Mouse (Mus musculus): ENCODE data around the gene Isyna1. TPM values are rescaled to one million over a fixed set of nuclear protein-coding genes. Genes with fewer than 3 reads are reported as not detected.

The Isyna1 gene
- total RNA-seq, 2 experiments from 2014 or later = 47.3 to 47.7 TPM

- DNase-seq (ENCODE audit: low spot score in 2 of 2) = no peak
These were observed 8.1 kb downstream of the Isyna1 start for GRCm38 (mm10) chr8:70602139-70602811.

DNA sequence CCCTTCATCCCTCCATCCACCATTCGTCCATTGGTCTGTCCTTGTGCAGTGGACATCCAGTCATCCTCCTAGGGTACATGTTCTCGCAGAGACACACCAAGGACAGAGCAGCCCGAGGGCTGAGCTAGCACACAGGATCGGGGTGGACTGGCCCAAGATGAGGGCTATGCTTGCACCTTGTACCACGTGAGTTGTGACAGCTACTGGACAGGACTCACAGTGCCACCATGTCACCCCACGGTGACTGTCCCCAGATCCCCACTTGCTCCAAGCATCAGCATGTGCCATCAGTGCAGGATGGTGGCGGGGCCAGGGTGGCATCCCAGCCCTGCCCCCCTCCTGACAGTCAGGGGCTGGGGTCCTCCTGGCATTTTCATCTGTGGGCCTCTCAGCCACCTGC, 10.4 kb downstream of the Isyna1 start:
- no peak for DNase-seq (ENCODE audit: low spot score in 2 of 2)

DNA sequence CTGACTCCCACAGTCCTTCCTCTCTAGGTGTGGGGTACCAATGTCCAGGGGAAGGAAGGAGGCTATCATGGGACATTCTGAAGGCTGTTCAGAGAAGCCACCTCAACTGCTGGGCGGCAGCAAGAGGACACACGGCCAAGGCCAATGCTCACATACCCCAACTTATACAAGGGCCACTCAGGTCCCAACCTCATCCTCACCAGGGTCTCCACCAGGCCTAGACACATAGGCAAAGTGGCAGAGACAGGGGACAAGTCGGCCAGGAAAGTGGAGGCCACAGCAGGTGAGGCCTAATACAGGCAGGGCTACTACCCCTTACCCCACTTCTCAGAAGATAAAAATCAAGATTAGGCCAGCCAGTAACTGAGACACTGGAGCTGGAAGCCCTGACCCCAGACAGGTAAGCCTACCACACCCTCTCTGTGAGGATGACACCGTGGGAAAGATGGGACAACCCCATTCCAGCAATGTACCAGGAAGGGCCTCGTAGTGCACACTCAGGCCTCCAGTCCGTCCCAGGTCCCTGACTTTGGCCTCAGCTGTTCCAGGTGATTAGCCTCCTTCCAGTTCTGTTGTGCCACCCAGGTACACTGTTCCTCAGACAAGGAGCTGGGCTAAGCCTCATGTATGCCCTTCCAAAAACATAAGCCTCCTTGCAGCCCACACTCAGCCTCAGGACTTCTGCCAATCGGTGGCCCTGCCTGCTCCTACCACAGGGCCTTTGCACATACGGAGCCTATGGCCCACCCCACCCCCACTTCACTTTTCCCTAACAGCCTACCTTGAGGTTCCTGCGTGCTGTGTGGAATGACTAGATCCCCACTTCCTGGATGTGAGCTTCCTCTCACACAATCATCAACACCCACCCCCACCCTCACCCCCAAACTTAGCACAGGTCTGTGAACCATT, 12.0 kb downstream of the Isyna1 start:
- DNase-seq (ENCODE audit: low spot score in 2 of 2) = no peak

GRCm38 (mm10) chr8:70606780-70607602, 12.8 kb downstream of the Isyna1 start:
- no peak for DNase-seq (ENCODE audit: low spot score in 2 of 2)

DNA sequence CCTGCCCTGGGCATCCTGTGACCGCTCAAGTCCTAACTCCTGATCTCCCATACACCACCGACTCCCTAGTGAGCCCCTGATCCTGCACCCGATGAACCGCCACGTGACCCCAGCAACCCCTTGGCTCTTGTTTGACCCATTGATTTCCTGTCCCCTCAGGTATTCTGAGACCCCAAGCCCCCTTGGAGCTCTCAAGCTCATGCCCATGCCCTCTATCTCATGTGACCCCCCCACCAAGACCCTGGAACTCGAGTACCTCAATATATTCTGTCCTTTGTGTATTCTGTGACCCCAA, 13.4 kb downstream of the Isyna1 start:
- DNase-seq (ENCODE audit: low spot score in 2 of 2) = no peak

DNA sequence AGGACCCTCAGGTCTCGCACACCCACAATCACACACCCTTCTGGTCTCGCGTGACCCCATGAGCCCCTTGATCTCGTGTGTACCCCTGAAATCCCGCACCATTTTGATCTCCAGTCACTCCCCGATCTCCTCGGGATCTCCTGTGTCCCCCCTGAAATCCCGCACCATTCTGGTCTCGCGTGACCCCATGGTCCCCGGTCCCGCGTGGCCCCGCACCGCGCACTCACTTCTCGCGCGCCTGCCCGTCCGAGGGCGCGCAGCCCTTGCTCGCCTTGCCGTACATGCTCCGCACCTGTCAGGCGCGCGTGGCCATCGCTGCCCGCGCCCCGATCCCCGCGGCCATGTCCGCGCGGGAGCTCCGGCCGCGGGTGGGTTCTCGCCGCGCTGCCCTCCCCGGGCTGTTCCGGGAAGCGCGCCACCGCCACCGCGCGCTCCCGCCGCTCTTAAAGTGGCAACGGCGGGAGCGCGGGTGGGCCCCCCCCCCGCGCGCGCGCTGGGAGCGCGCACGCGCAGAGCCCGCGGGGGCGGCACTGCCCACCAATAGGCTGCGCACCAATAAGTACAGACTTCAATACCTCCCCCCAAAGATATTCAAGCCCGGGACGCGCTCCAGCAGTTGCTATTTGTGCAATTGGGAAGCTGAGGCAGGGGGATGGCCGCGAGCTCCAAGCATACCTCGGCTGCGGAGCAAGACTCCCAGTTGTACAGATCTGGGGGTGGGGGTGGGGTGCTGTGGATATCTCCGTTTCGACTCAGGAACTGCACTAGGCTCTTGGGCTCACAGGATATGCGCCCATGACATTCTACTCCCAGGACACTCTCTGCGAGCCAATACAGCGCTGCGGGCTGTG, 13.9 kb downstream of the Isyna1 start:
- peak; percentile 59 to 72 for DNase-seq (ENCODE audit: low spot score in 2 of 2)

GRCm38 (mm10) chr8:70608749-70609367, 14.7 kb downstream of the Isyna1 start, which contains the start of gene Ssbp4:
TSS of gene Ssbp4 (minus strand) at chr8:70608872.
- no peak for DNase-seq (ENCODE audit: low spot score in 2 of 2)

DNA sequence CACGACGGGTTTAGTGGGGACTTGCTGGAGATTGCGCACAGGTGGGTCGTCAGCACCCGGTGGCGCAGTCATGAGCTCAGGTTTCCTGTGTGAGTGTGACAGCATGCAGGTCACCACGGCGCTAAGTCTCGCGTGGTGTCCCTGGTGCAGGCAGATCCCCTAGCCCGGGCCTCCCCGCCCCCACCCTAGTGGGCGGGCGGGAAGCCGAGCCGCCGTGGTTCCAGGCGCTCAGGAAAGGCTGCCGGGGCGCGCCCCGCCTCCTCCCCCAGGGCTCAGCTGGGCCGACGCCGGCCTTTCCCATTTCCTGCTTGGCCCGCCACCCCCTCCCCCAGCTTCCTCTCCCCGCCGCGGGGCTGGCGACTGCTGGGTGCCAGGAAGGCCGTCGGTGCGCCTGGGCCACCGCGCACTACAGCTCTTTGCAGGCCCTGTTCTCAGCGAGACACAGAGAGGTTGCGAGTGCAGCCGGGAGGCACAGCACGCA, 15.2 kb downstream of the Isyna1 start:
- peak; percentile 60 to 62 for DNase-seq (ENCODE audit: low spot score in 2 of 2)

- peak; percentile 78 to 87 for DNase-seq (ENCODE audit: low spot score in 2 of 2)
These were observed 15.9 kb downstream of the Isyna1 start for GRCm38 (mm10) chr8:70609849-70610795.

DNA sequence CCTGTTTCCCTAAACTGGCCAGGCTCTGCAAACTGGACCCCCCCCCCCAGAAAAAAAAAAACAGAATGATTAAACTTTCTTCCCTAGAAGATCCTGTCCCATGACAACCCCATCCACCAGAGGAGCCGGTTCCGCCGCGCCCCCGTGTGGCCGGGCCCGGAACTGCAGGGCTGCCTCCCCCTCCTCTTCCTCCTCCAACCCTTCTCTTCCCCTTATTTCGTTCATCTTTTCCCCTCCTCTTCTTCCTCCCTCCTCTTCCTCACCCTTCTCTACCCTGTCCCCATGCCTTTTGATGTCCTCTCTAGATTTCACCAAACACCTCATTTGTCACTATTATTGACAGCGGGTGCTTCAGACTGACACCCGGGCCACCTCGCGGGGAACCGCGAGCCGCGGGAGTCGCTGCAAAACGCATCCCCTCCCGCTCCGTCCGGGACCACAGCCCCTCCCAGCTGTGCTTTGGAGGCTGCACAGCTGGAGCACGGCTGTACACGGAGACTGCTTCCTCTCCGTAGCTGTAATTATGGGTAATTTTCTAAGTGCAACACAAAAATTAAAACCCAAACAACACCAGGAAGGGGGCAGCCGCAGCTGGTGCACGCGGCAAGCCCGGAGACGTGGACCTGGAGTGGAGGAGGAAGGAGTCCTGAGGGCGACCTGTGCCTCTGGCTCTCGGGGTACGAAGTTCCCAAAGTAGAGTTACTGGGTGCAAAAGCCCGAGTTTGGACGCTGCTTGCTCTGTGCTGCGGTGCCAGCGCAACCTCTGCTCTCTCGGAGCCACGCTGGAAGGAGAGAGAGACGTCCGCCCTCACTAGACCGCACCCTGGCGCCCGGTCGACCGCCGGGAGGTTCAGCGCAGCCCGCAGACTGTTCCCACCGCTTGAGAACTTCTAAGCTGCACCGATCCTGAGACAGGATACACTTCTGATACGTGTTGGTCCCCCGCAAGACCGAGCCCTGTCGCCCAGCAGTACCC, 16.9 kb downstream of the Isyna1 start:
- DNase-seq (ENCODE audit: low spot score in 2 of 2) = peak in 1 of 2 experiments; percentile 82

DNA sequence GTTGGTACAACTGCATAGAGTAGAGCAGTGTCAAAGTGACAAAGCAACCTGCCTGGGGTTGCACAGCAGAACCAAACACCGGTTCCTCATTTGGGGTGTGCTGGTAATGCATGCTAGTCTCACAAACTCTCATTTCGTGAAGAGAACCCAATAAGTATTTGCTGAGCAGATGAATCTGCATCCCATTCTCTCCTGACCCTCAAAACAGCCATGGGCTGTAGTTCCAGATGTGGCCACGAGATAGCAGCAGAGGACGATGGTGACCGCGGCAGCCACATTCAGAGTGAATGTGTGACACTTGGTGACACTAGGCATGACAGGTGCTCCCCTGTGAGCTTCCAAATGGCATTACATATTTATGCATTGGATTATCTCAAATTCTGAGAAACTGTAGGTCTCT, 17.7 kb downstream of the Isyna1 start:
- DNase-seq (ENCODE audit: low spot score in 2 of 2) = peak; percentile 68 to 90

DNA sequence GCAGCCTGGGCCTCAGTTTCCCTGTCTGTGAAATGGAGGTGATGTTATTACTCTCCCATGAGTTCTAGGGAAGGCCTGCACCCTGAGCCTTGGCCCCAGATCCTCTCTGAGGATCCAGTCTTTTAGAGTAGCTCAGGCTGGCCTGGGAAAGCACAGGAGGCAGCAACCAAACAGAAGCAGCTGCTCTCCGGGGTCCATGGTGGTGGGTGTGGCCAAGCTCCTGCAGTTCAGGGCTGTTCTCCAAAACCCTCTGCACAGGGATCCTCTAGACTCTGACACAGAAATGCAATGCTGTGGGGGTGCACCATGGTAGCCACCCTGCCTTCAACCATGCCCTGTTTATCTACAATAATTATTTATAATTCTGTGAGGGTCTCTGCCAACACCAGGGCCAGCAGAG, 19.6 kb downstream of the Isyna1 start:
- DNase-seq (ENCODE audit: low spot score in 2 of 2) = no peak

GRCm38 (mm10) chr8:70614469-70614868, 20.3 kb downstream of the Isyna1 start:
- no peak for DNase-seq (ENCODE audit: low spot score in 2 of 2)

DNA sequence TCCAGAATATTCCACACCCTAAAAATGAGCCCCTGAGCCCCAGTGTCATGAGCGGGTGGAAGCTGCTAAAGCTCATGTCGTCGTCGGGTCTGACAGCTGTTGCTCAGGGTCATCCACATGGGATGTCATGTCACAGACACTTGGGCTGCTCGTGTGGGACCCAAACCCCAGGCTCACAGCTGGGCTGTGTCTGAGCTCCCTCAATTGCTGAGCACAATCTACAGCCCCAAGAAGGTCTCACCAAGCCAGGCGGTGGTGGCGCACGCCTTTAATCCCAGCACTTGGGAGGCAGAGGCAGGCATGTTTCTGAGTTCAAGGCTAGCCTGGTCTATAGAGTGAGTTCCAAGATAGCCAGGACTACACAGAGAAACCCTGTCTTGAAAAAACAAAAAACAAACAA, 21.1 kb downstream of the Isyna1 start:
- no peak for DNase-seq (ENCODE audit: low spot score in 2 of 2)

DNA sequence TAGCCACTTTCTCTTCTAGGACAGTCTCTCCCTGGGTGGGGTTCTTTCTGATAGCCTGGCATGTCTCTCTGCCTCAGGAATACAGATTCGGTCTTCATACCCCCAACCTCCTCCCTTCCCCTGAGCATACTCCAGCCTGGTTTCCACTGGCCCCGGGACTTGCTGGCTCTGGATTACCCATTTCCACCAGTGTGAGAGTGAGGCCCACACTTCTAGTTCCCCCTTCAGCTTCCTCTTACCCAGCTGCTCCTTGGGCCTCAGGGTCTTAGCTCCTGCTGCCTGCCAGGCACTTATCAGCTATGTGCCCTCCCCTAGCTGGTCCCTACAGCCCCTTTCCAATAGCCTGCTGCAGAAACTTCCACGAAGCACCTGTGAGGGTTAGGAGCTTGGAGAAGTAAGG, 21.7 kb downstream of the Isyna1 start, which contains the start of gene Lrrc25:
Lrrc25 (plus strand) TSS at position 262 of the 400 bp plus-strand sequence.
- DNase-seq (ENCODE audit: low spot score in 2 of 2) = no peak

GRCm38 (mm10) chr8:70616645-70617044, 22.5 kb downstream of the Isyna1 start:
- DNase-seq (ENCODE audit: low spot score in 2 of 2) = no peak

- DNase-seq (ENCODE audit: low spot score in 2 of 2) = no peak
These were observed 23.8 kb downstream of the Isyna1 start for GRCm38 (mm10) chr8:70617985-70618384.

DNA sequence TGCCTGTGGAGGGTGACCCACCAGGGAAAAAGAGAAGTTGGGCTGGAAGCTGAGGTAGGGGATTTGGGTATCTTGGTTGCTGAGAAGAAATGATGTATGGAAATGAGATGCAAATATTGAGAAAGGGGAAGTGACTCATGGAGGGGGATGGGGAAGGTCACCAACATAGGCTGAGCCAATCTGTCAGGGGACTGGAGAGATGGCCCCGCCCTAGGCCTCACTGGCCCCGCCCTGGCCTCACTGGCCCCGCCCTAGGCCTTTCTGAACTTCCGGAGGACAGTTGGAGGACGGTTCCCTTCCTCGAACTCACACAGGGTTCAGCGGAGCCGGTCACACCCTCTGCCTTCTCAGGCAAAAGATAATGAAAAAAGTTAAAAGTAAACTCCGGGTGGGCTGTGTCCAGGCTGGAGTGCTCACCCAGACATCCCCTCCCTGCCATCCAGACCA, 24.7 kb downstream of the Isyna1 start:
- DNase-seq (ENCODE audit: low spot score in 2 of 2) = no peak
